Mouse (Mus musculus) ES-Bruce4 (cell line): ENCODE measurements around the gene Nsun3. TPM values are rescaled to one million over a fixed set of nuclear protein-coding genes. Genes with fewer than 3 reads are reported as not detected.

ENCODE experiments used
- H3K27ac ChIP-seq: 2 replicates; pipeline ENCODE4 v1.5.1; 2012; ENCODE audit warnings: low read length, inconsistent platforms; ENCODE audit not compliant: insufficient read depth
- H3K27me3 ChIP-seq: 2 replicates; pipeline ENCODE4 v1.6.1; 2012; ENCODE audit warnings: mild to moderate bottlenecking, low read length, inconsistent platforms; ENCODE audit not compliant: control insufficient read depth, poor library complexity, insufficient read depth, severe bottlenecking
- H3K36me3 ChIP-seq: 2 replicates; pipeline ENCODE4 v1.6.1; 2012; ENCODE audit warnings: inconsistent platforms, mild to moderate bottlenecking, low read length, moderate library complexity; ENCODE audit not compliant: control insufficient read depth, poor library complexity, insufficient read depth, severe bottlenecking
- H3K4me1 ChIP-seq: one replicate; pipeline ENCODE4 v1.8.1; 2011; ENCODE audit warnings: low read length; ENCODE audit not compliant: control insufficient read depth, insufficient read depth
- H3K4me3 ChIP-seq: 2 replicates; pipeline ENCODE4 v1.5.1; 2011; ENCODE audit warnings: low read depth, mild to moderate bottlenecking, low read length
- H3K9ac ChIP-seq: 2 replicates; pipeline ENCODE4 v1.6.1; 2012; ENCODE audit warnings: low read depth, mild to moderate bottlenecking, inconsistent platforms; ENCODE audit not compliant: poor library complexity, severe bottlenecking
- H3K9me3 ChIP-seq: replicated peaks from 2 replicates; pipeline ENCODE4 v1.6.1; 2012; ENCODE audit warnings: mild to moderate bottlenecking, low read length, inconsistent platforms; ENCODE audit not compliant: control insufficient read depth, poor library complexity, insufficient read depth, severe bottlenecking
- CTCF ChIP-seq: IDR thresholded peaks from one replicate; pipeline ENCODE4 v1.8.1; 2011; ENCODE audit warnings: low read depth, low read length
- EP300 ChIP-seq: IDR thresholded peaks from 2 replicates; pipeline ENCODE4 v1.6.1; 2011; ENCODE audit warnings: low read depth, low read length; ENCODE audit not compliant: insufficient read depth
- POLR2A ChIP-seq: IDR thresholded peaks from one replicate; pipeline ENCODE4 v1.8.1; 2011; ENCODE audit warnings: low read length; ENCODE audit not compliant: insufficient read depth
- polyA plus RNA-seq: library from polyadenylated mRNA; stranded (reverse); fragments of >200 nt; gene quantifications from 2 replicates; pipeline ENCODE4 v1.2.4, GENCODE M21; 2011; ENCODE audit warnings: low read depth; ENCODE audit not compliant: missing spikeins, insufficient read depth, insufficient read length

Gene Nsun3
- polyA plus RNA-seq, 1 experiment = 7.3 TPM

GRCm38 (mm10) chr16:62814491-62814890 is 27.9 kb upstream of the Nsun3 start, which contains the start of gene Stx19:
Stx19 (plus strand) TSS chr16:62814676.
- no peak within 1 kb of the TSS for H3K9ac ChIP-seq
- H3K27ac ChIP-seq = no peak within 1 kb of the TSS
- no peaks in the 10 kb centered on the region for H3K27me3 ChIP-seq
- H3K36me3 ChIP-seq = no peaks in the 10 kb centered on the region
- no peak for TF ChIP-seq POLR2A
- TF ChIP-seq CTCF = no peak
- TF ChIP-seq EP300 = no peak
- H3K4me1 ChIP-seq = no peaks in the 10 kb centered on the region
- no peaks in the 10 kb centered on the region for H3K9me3 ChIP-seq
- H3K4me3 ChIP-seq = no peak within 1 kb of the TSS

DNA sequence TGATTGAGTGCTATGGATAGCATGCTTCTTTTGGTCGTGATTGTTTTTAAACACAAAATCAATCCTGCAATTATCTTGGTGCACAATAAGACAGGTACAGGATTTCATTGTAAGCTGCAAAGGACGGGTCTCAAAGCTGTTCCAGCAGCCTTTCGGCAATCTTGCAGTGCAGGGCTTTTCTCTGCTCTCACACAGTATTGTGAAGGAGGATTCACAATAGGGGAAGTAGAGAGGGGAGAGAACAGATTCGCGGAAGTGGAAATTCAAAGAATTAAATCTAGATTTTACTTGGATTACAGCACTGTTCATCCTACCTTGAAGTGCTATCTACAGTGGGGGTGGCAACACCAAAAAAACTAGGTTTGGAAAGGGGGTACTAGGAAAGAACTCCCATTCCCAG is 27.2 kb upstream of the Nsun3 start:
- Histone ChIP-seq H3K4me1 (no peaks in the 10 kb centered on the region), H3K9ac (no peak overlapping the region), H3K4me3 (no peak overlapping the region), H3K27me3 (no peaks in the 10 kb centered on the region), H3K9me3 (no peaks in the 10 kb centered on the region), H3K36me3 (no peaks in the 10 kb centered on the region), H3K27ac (no peak overlapping the region)
- TF ChIP-seq CTCF = no peak
- TF ChIP-seq POLR2A = no peak
- no peak for TF ChIP-seq EP300

- no peak overlapping the region for H3K27ac ChIP-seq
- TF ChIP-seq POLR2A (no peak), CTCF (no peak), EP300 (no peak)
- no peaks in the 10 kb centered on the region for H3K36me3 ChIP-seq
- no peaks in the 10 kb centered on the region for H3K4me1 ChIP-seq
- no peaks in the 10 kb centered on the region for H3K27me3 ChIP-seq
- no peak overlapping the region for H3K9ac ChIP-seq
- H3K9me3 ChIP-seq = no peaks in the 10 kb centered on the region
- no peak overlapping the region for H3K4me3 ChIP-seq
Measured at GRCm38 (mm10) chr16:62810855-62811254, 24.2 kb upstream of the Nsun3 start.

GRCm38 (mm10) chr16:62807249-62807979 is 20.8 kb upstream of the Nsun3 start:
- Histone ChIP-seq H3K27ac (no peak overlapping the region), H3K36me3 (no peaks in the 10 kb centered on the region; the same call in 1 of the 2 replicates), H3K4me3 (no peak overlapping the region), H3K27me3 (no peaks in the 10 kb centered on the region), H3K9ac (no peak overlapping the region), H3K4me1 (no peaks in the 10 kb centered on the region), H3K9me3 (no peaks in the 10 kb centered on the region)
- TF ChIP-seq CTCF (no peak), POLR2A (no peak), EP300 (no peak)

GRCm38 (mm10) chr16:62804621-62805020 is 18.0 kb upstream of the Nsun3 start:
- peaks cover 3% of the 10 kb centered on the region; the same call in 1 of the 2 replicates for H3K36me3 ChIP-seq

DNA sequence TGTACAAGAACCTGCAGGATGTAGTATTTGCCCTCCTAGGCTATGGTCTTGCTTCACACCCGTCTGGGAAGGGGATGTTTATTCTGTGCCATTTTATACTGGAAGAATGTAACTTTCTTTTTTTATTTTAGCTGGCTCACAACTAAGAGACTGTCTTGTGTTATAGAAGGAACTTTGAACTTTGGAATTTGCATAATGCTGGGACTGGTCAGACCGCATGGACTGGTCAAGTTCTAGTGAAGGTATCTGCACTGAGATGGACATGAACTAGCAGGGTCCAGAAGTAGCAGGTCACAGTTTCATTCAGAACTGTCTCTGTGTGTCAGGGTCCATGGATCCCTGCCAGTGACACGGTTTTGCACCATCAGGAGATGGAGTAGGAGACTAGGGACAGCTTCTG is 13.2 kb upstream of the Nsun3 start:
- Histone ChIP-seq H3K4me1 (no peaks in the 10 kb centered on the region), H3K9me3 (no peaks in the 10 kb centered on the region), H3K9ac (no peak overlapping the region), H3K27ac (no peak overlapping the region), H3K36me3 (peaks cover 3% of the 10 kb centered on the region; the same call in 1 of the 2 replicates), H3K4me3 (no peak overlapping the region), H3K27me3 (no peaks in the 10 kb centered on the region)
- TF ChIP-seq POLR2A (no peak), EP300 (no peak), CTCF (no peak)

More at GRCm38 (mm10) chr16:62804621-62805020, 18.0 kb upstream of the Nsun3 start:
- TF ChIP-seq EP300 (no peak), POLR2A (no peak), CTCF (no peak)
- no peaks in the 10 kb centered on the region for H3K27me3 ChIP-seq
- H3K9me3 ChIP-seq = no peaks in the 10 kb centered on the region
- H3K9ac ChIP-seq = no peak overlapping the region
- H3K4me3 ChIP-seq = no peak overlapping the region
- H3K27ac ChIP-seq = no peak overlapping the region
- H3K4me1 ChIP-seq = no peaks in the 10 kb centered on the region
